Mouse (Mus musculus) forebrain, embryonic 16.5 days (tissue): Measurements from ENCODE around the gene Gfi1. TPM values are rescaled to one million over a fixed set of nuclear protein-coding genes. Genes with fewer than 3 reads are reported as not detected.

Experiments
- ATAC-seq: fragments of 200-750 bp; cut with Nextera tagmentation; 2 replicates; pipeline ENCODE4 v1.8.0; 2017; ENCODE audit warnings: mild to moderate bottlenecking, moderate library complexity
- H3K27ac ChIP-seq: fragments of 300-500 bp; sonication (generic); 2 replicates; pipeline ENCODE4 v1.5.1; 2014; ENCODE audit warnings: low read length, control low read depth
- H3K27me3 ChIP-seq: fragments of 300-500 bp; sonication (generic); replicated peaks from 2 replicates; pipeline ENCODE4 v1.6.1; 2014; ENCODE audit warnings: low read length; ENCODE audit not compliant: control insufficient read depth, insufficient read depth
- H3K36me3 ChIP-seq: fragments of 300-500 bp; sonication (generic); 2 replicates; pipeline ENCODE4 v1.6.1; 2014; ENCODE audit not compliant: control insufficient read depth, insufficient read depth
- H3K4me1 ChIP-seq: fragments of 300-500 bp; sonication (generic); replicated peaks from 2 replicates; pipeline ENCODE4 v1.6.1; 2014; ENCODE audit warnings: low read length; ENCODE audit not compliant: control insufficient read depth, insufficient read depth
- H3K4me2 ChIP-seq: fragments of 300-500 bp; sonication (generic); 2 replicates; pipeline ENCODE4 v1.6.1; 2014; ENCODE audit warnings: mild to moderate bottlenecking, low read length, control low read depth
- H3K4me3 ChIP-seq: fragments of 300-500 bp; sonication (generic); replicated peaks from 2 replicates; pipeline ENCODE4 v1.5.1; 2014; ENCODE audit warnings: mild to moderate bottlenecking, low read length, control low read depth
- H3K9ac ChIP-seq: fragments of 300-500 bp; sonication (generic); replicated peaks from 2 replicates; pipeline ENCODE4 v1.6.1; 2014; ENCODE audit warnings: low read depth, low read length, control low read depth
- H3K9me3 ChIP-seq: fragments of 300-500 bp; sonication (generic); 2 replicates; pipeline ENCODE4 v1.6.1; 2016; ENCODE audit warnings: low read length; ENCODE audit not compliant: control insufficient read depth
- WGBS: fragments of 180-500 bp; shearing (Covaris S2); extraction: QIAGEN DNeasy Blood & Tissue Kit; methylation state at CpG from one replicate; pipeline ENCODE4 v1.1.7; 2014; 5-methylcytosine and 5-hydroxymethylcytosine counted together
- polyA plus RNA-seq: library from polyadenylated mRNA; unstranded; fragments of >200 nt; fragmentation: Nextera tagmentation; extraction: Ambion mirVana; gene quantifications from 2 replicates; pipeline ENCODE4 v1.2.1, GENCODE M21; 2015

The Gfi1 gene
- polyA plus RNA-seq, 1 experiment from 2014 or later, result not detected

DNA sequence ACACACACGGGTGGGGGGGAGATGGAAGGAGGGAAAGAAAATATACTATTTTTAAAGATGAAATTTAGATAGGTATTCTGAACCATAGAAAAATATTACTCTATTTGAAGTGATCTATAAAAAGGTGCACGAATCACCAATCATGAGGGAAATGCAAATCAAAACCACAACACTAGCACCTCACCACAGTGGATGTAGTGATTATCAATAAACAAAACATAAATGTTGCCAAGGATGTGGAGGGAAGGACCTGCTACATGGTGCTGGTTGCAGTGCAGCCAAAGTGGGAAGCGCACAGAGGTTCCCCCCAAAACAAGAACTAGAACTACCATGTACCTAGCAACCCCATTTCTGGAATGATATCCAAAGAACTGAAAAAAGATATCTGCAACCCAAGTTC, 30.8 kb downstream of the Gfi1 start:
- H3K4me2 ChIP-seq, result no peak overlapping the region
- no peaks in the 10 kb centered on the region for H3K4me1 ChIP-seq
- H3K27ac ChIP-seq, result no peak overlapping the region
- ATAC-seq, result no peak
- no peak overlapping the region for H3K4me3 ChIP-seq
- no peak overlapping the region for H3K9ac ChIP-seq
- no peaks in the 10 kb centered on the region for H3K36me3 ChIP-seq
- no peaks in the 10 kb centered on the region for H3K27me3 ChIP-seq
- H3K9me3 ChIP-seq, result no peaks in the 10 kb centered on the region
- 90% methylated on average over 3 of the region's 3 CpGs for WGBS

DNA sequence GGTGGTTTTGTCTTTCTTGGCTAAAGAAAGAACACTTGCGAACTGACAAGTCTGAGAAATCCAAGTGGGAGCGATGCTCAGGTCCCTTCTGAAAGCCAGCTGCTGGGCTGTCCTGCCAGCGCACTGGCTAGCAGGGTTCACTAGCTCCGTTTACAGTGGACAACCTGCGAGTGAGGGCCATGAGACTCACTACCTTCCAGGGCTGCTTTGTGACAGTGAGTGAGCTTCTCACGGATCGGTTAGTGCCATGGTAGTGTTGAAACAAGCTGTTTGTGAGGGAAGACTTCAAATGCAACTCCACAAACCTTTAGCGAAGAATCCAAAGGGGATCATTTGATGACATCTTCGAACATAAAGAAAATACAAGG, 37.4 kb downstream of the Gfi1 start:
- Histone ChIP-seq H3K9ac (peak overlapping the region; percentile 59), H3K4me2 (peak overlapping the region; percentile 79), H3K9me3 (no peaks in the 10 kb centered on the region), H3K27me3 (peaks cover 5% of the 10 kb centered on the region), H3K27ac (peak overlapping the region; percentile 50), H3K4me3 (peak overlapping the region; percentile 65), H3K4me1 (peaks cover 10% of the 10 kb centered on the region), H3K36me3 (no peaks in the 10 kb centered on the region)
- peak; percentile 52; the same call in 1 of the 2 replicates for ATAC-seq
- 20% methylated on average over 9 of the region's 9 CpGs for WGBS

DNA sequence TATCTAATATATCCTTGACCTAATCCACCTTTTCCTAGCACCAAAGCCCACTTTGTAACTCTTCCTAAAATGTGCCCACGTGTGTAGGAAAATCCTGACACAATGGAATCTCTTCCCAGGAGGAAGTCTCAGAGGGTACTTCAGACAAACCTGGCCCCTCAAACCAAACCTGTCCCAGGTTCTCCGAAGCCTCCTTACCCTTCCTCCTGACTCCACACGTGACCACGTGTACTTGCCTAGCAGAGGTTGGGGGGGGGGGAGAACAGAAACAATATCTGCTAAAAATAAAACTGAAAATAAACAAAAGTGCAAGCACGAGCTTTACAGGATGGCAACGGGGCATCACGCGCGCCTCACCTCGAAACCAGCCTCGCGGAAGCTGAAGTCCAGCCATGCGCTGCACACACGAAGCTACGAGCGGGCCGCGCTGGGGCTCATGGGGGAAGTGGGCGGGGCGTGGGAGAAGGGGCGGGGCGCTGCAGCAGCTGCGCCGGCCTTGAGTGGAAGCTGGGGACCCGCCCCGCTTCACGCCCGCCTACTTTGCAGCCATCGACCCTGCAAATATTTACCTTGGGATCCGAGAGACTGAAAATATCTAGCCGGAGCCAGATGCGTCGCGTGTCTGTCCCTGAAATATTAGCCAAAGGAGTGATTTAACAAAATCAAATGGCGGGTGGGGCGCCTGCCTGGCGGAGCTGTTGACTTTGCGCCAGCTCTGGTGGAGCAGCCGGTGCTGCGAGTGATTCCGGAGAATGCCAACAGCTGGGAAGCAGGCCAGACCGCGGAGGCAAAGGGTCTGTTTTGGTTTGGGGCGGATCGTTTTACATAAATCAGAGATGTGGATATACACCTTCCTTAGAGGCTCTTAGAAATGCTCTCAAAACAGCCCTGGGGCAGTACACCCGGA, 38.0 kb downstream of the Gfi1 start:
- H3K4me2 ChIP-seq, result peak overlapping the region; percentile 79
- ATAC-seq, result peak; percentile 95
- peaks cover 10% of the 10 kb centered on the region for H3K4me1 ChIP-seq
- H3K27me3 ChIP-seq, result peaks cover 5% of the 10 kb centered on the region
- WGBS, result 15% methylated on average over 46 of the region's 46 CpGs
- peak overlapping the region; percentile 59 for H3K9ac ChIP-seq
- peak overlapping the region; percentile 50 for H3K27ac ChIP-seq
- no peaks in the 10 kb centered on the region for H3K36me3 ChIP-seq
- peak overlapping the region; percentile 65 for H3K4me3 ChIP-seq
- H3K9me3 ChIP-seq, result no peaks in the 10 kb centered on the region

DNA sequence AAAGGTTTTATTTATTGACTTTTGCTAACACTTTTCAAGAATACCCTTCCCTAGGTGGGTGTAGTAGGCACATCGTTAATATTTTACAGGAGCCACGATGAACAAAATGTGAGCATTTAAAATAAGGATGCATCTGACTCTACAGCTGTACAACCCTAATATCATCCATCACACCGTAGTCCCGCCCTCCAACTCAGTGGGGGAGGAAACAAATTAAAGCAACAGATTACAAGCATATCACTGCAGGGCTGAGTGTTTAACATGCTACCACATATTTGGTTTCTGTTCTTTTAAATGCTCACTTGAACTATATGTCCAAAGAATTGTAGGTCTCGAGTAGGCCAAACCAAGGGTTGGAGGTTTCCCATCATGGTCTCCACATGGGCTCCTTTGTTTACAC, 38.7 kb downstream of the Gfi1 start:
- no peak overlapping the region for H3K9ac ChIP-seq
- WGBS, result 93% methylated on average over 5 of the region's 5 CpGs
- no peaks in the 10 kb centered on the region for H3K9me3 ChIP-seq
- H3K36me3 ChIP-seq, result no peaks in the 10 kb centered on the region
- H3K4me3 ChIP-seq, result no peak overlapping the region
- no peak overlapping the region for H3K27ac ChIP-seq
- H3K4me2 ChIP-seq, result no peak overlapping the region
- H3K4me1 ChIP-seq, result peaks cover 10% of the 10 kb centered on the region
- peaks cover 5% of the 10 kb centered on the region for H3K27me3 ChIP-seq
- no peak for ATAC-seq

DNA sequence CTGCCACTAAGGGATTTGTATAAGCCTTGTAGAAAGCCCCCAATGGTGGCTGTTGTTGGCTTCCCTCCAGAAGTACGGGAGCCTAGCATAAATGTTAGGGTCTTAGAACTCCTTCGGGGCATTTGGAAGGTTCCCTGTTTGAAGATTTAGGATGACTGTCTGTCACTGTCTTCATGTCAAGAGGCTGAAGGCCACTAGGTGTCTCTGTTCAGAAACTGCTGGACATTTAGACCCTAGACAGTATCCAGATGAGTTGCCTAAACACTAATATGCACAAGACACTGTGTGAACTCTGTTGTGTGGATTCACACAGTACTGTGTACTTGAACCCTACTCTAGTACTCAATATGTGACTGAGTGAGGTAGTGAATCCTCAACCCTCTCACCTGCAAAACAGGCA, 41.5 kb downstream of the Gfi1 start:
- H3K27ac ChIP-seq, result no peak overlapping the region
- WGBS, result 87% methylated on average over 2 of the region's 2 CpGs
- no peaks in the 10 kb centered on the region for H3K9me3 ChIP-seq
- no peak for ATAC-seq
- peaks cover 3% of the 10 kb centered on the region for H3K27me3 ChIP-seq
- H3K36me3 ChIP-seq, result no peaks in the 10 kb centered on the region
- no peak overlapping the region for H3K4me3 ChIP-seq
- H3K9ac ChIP-seq, result no peak overlapping the region
- H3K4me1 ChIP-seq, result peaks cover 10% of the 10 kb centered on the region
- H3K4me2 ChIP-seq, result no peak overlapping the region

DNA sequence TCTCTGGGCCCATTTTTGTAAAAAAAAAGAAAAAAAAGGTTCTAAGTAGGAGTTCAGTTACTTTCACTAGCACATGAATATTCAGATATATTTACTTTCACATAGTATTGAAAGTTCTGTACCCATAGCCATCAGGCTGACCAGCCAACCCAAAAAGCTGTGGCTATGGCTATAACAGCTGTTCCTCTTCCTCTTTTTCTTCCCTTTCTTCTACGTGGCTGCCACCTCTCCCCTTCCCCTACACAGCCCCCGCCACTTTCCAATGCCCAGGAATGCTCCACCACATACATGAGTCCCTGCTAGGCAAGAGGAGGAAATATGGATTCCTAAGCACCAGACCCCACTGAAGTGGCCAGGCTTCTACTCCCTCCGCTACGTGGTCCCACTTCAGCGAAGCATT, 44.5 kb downstream of the Gfi1 start:
- Histone ChIP-seq H3K36me3 (no peaks in the 10 kb centered on the region), H3K27ac (no peak overlapping the region), H3K4me3 (no peak overlapping the region), H3K4me2 (no peak overlapping the region), H3K4me1 (no peaks in the 10 kb centered on the region), H3K9me3 (no peaks in the 10 kb centered on the region), H3K27me3 (no peaks in the 10 kb centered on the region), H3K9ac (no peak overlapping the region)
- no peak for ATAC-seq
- 78% methylated on average over 5 of the region's 5 CpGs for WGBS

DNA sequence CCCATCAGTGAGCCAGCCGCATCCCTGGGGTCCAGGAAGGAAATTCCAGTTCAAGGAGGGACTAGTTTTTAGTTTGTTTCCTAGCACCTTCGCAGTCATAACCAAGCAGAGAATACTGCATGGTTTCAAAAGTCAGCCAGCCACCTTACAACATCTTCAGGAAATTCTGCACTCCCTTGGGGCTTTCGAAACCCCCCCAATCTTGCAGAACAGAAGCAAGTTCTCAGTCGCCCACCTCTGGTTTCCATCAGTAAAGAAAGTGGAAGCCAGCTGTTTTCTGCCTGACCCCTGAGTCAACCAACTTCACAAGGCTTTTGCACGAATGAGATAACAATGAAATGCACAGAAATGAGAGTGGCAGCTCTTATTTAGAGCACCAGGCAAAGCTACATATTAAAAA, 47.4 kb downstream of the Gfi1 start:
- Histone ChIP-seq H3K27ac (no peak overlapping the region), H3K4me2 (no peak overlapping the region), H3K27me3 (no peaks in the 10 kb centered on the region), H3K4me1 (no peaks in the 10 kb centered on the region), H3K4me3 (no peak overlapping the region), H3K9ac (no peak overlapping the region), H3K36me3 (no peaks in the 10 kb centered on the region), H3K9me3 (no peaks in the 10 kb centered on the region)
- no peak for ATAC-seq
- WGBS, result 72% methylated on average over 5 of the region's 5 CpGs

Other genes starting within 250 kb of the Gfi1 start
- gene Gm42669, start 218.4 kb downstream of the Gfi1 start, polyA plus RNA-seq, result 0.32 and 0.68 TPM in 2 replicates
- gene 1700028K03Rik, start 191.3 kb downstream of the Gfi1 start, polyA plus RNA-seq, result 0.22 and 0.25 TPM in 2 replicates
- 22.2 and 24.8 TPM in 2 replicates for gene Rpap2, start 128.7 kb downstream of the Gfi1 start, polyA plus RNA-seq
- 33.2 and 34.1 TPM in 2 replicates for gene Glmn, start 128.1 kb downstream of the Gfi1 start, polyA plus RNA-seq
- 0.13 TPM in 1 of 2 replicates, not detected in the other for gene Ube2d2b, start 104.1 kb upstream of the Gfi1 start, polyA plus RNA-seq
- 51.6 and 54.6 TPM in 2 replicates for gene Evi5, start 149.1 kb upstream of the Gfi1 start, polyA plus RNA-seq
- 75.2 and 76.8 TPM in 2 replicates for gene Rpl5, start 174.5 kb upstream of the Gfi1 start, polyA plus RNA-seq